Mouse (Mus musculus) C2C12 (cell line): ENCODE measurements at regions not wholly inside any gene's neighbourhood (a gene's known extent, or its start where the extent isn't known, plus 50 kb on each side); places are given as distances from the start of the nearest gene placed in this dataset.

Experiments used
- H3K27me3 ChIP-seq: one replicate; pipeline ENCODE4 v1.6.1; 2011; ENCODE audit not compliant: control insufficient read depth, insufficient read depth, insufficient read length
- H3K36me3 ChIP-seq: one replicate; pipeline ENCODE4 v1.6.1; 2011; ENCODE audit not compliant: control insufficient read depth, insufficient read depth
- H3K4me3 ChIP-seq: one replicate; pipeline ENCODE4 v1.5.1; 2011; ENCODE audit warnings: mild to moderate bottlenecking, control low read depth; ENCODE audit not compliant: poor library complexity, insufficient read depth, severe bottlenecking
- H3K79me2 ChIP-seq: one replicate; pipeline ENCODE4 v1.6.1; 2011; ENCODE audit not compliant: control insufficient read depth, insufficient read depth
- H3K79me3 ChIP-seq: one replicate; pipeline ENCODE4 v1.6.1; 2011; ENCODE audit warnings: low read depth, control low read depth
- H3ac ChIP-seq: one replicate; pipeline ENCODE3; 2011; ENCODE audit warnings: low read depth; ENCODE audit not compliant: control insufficient read depth, insufficient read length
- CEBPB ChIP-seq: IDR thresholded peaks from one replicate; pipeline ENCODE4 v1.6.1; 2011; ENCODE audit warnings: low read depth, mild to moderate bottlenecking, control low read depth, moderate library complexity
- CTCF ChIP-seq: IDR thresholded peaks from one replicate; pipeline ENCODE4 v1.5.1; 2011; ENCODE audit not compliant: control insufficient read depth, insufficient read depth, insufficient read length
- FOSL1 ChIP-seq: IDR thresholded peaks from one replicate; pipeline ENCODE4 v1.8.0; 2011; ENCODE audit warnings: mild to moderate bottlenecking, low read length; ENCODE audit not compliant: poor library complexity, insufficient read depth, severe bottlenecking
- MAX ChIP-seq: IDR thresholded peaks from one replicate; pipeline ENCODE4 v1.6.1; 2011; ENCODE audit warnings: mild to moderate bottlenecking, control low read depth
- MYOD1 ChIP-seq: IDR thresholded peaks from one replicate; pipeline ENCODE4 v1.6.1; 2011; ENCODE audit warnings: low read depth; ENCODE audit not compliant: control insufficient read depth, insufficient read length
- MYOG ChIP-seq: IDR thresholded peaks from one replicate; pipeline ENCODE4 v1.6.1; 2011; ENCODE audit not compliant: control insufficient read depth, insufficient read length; ENCODE audit errors: extremely low read depth
- USF1 ChIP-seq: IDR thresholded peaks from one replicate; pipeline ENCODE4 v1.6.1; 2011; ENCODE audit warnings: low read depth, mild to moderate bottlenecking, control low read depth, moderate library complexity

DNA sequence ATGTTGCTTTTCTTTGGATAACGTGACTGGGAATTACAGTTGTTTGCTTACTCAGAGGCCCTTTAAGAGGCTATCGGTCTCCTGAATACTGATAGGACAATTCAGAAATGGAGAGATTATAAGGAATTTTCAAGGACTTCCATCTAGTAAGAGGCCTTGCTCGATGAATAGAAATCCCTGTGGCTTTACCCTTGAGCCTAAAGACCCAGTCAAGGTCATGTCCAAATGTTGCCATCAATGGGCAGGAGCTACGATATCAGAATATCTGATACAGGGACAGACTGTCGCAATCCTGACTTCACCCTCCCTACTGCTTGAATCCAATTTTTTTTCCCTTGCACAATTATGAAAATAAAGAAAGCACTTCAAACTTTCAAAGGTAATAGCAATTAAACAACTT lies 85.5 kb upstream of the Egflam start:
- Histone ChIP-seq H3K36me3 (no peaks in the 10 kb centered on the region), H3K27me3 (no peaks in the 10 kb centered on the region)
- TF ChIP-seq CEBPB (no peak), USF1 (no peak), CTCF (no peak), MYOD1 (no peak), MAX (no peak), MYOG (no peak), FOSL1 (no peak)

GRCm38 (mm10) chr15:7491091-7491490 lies 92.9 kb upstream of the Egflam start:
- Histone ChIP-seq H3K79me3 (no peaks in the 10 kb centered on the region), H3K27me3 (no peaks in the 10 kb centered on the region)

More for the DNA sequence above, 85.5 kb upstream of the Egflam start:
- Histone ChIP-seq H3K4me3 (no peak overlapping the region), H3K79me3 (no peaks in the 10 kb centered on the region), H3ac (no peak overlapping the region), H3K79me2 (no peaks in the 10 kb centered on the region)

DNA sequence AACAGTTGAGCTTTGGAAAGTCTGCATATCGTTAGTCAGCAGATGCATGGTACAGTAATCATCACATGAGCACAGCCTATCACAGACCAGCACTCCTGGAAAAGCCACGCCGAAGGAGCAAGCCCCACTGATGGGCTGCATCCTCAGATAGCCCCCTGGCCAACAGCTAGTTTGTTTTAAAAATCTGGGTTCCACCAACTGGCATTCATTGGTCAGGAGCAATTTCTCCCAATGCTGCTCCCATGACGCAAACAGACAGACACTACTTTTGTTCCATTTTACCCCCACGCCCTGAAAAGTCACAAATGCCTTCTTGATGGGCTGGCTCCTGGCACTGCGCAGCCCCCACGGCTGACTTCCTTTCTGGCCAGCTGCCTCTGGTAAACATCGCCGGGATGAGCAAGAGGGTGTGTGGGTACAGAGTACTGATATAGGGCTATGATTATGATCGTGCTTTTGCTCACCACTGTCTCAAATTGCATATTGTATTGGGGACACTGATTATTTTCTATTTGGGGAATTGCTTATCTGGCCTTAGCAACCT lies 95.0 kb upstream of the Egflam start:
- Histone ChIP-seq H3K79me2 (no peaks in the 10 kb centered on the region), H3ac (no peak overlapping the region), H3K4me3 (no peak overlapping the region), H3K27me3 (no peaks in the 10 kb centered on the region), H3K36me3 (no peaks in the 10 kb centered on the region), H3K79me3 (no peaks in the 10 kb centered on the region)
- TF ChIP-seq MAX: no peak
- TF ChIP-seq MYOG: no peak
- no peak for TF ChIP-seq CTCF
- no peak for TF ChIP-seq FOSL1
- peak; percentile 60 for TF ChIP-seq MYOD1
- TF ChIP-seq USF1: peak; percentile 0
- TF ChIP-seq CEBPB: no peak

More at GRCm38 (mm10) chr15:7491091-7491490, 92.9 kb upstream of the Egflam start:
- no peaks in the 10 kb centered on the region for H3K36me3 ChIP-seq
- TF ChIP-seq FOSL1 (no peak), MYOD1 (no peak), USF1 (no peak), CTCF (no peak), CEBPB (no peak), MAX (no peak), MYOG (no peak)
- H3K4me3 ChIP-seq: no peak overlapping the region
- H3K79me2 ChIP-seq: no peaks in the 10 kb centered on the region
- no peak overlapping the region for H3ac ChIP-seq

DNA sequence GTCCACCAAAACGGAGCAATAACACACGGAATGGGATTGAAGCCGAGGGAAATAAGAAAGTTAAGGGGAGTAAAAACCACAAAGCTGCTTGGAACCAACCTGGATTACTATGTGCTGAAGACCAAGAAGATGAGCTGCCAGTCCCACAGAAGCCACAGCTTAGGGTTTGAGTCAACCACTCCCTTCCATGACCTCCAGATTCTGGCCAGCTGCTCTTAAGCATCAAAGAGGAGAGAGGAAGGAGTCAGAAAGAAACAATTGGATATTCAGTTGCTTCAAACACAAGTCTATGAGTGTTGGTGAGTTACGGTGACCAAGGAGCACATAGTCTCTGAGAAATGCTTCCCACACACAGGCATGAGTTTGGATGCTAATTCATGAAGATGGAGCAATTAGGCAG lies 99.7 kb upstream of the Egflam start:
- Histone ChIP-seq H3K36me3 (no peaks in the 10 kb centered on the region), H3K79me3 (no peaks in the 10 kb centered on the region), H3K79me2 (no peaks in the 10 kb centered on the region), H3K4me3 (no peak overlapping the region), H3ac (no peak overlapping the region), H3K27me3 (no peaks in the 10 kb centered on the region)
- no peak for TF ChIP-seq MAX
- TF ChIP-seq MYOG: no peak
- no peak for TF ChIP-seq CEBPB
- no peak for TF ChIP-seq FOSL1
- no peak for TF ChIP-seq CTCF
- peak; percentile 90 for TF ChIP-seq MYOD1
- no peak for TF ChIP-seq USF1

GRCm38 (mm10) chr15:7508535-7508934 lies 110.3 kb upstream of the Egflam start:
- TF ChIP-seq CTCF: no peak
- TF ChIP-seq FOSL1: no peak
- TF ChIP-seq MYOD1: no peak
- TF ChIP-seq MYOG: no peak
- TF ChIP-seq CEBPB: no peak
- no peak for TF ChIP-seq USF1
- TF ChIP-seq MAX: no peak
- Histone ChIP-seq H3K79me3 (no peaks in the 10 kb centered on the region), H3K36me3 (no peaks in the 10 kb centered on the region), H3K79me2 (no peaks in the 10 kb centered on the region), H3K27me3 (no peaks in the 10 kb centered on the region), H3ac (no peak overlapping the region), H3K4me3 (no peak overlapping the region)

DNA sequence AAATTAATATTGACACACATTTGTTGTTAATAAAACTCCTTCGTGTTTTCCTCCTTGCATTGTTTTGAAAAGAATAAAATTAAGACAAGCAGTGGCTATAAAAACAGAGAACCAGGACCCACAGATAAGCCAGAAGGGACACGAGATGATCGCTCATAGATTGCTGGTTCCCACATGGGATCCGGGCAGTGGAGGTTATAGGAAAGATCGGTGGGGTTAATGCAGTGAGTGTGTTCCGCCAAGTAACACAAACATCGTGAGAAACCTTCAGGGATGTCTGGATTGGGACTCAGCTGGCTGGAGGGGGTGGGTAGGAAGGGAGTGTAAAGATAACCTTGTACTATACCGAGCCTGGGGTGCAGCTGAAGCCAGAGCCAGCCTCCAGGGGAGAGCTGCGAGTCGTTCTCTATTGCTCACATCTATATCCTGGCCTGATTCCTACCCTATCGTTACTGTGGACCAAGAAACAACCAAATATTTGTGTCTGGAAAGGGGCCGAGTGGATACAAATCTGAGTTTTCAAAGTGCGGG lies 116.6 kb upstream of the Egflam start:
- TF ChIP-seq MAX: no peak
- no peak for TF ChIP-seq CTCF
- TF ChIP-seq FOSL1: no peak
- TF ChIP-seq MYOD1: no peak
- TF ChIP-seq CEBPB: no peak
- no peak for TF ChIP-seq USF1
- TF ChIP-seq MYOG: no peak
- Histone ChIP-seq H3K36me3 (no peaks in the 10 kb centered on the region), H3K79me3 (no peaks in the 10 kb centered on the region), H3K79me2 (no peaks in the 10 kb centered on the region), H3ac (no peak overlapping the region), H3K4me3 (no peak overlapping the region), H3K27me3 (no peaks in the 10 kb centered on the region)
